Mouse (Mus musculus) limb, embryonic 12.5 days (tissue): ENCODE data around the gene Ppp1r32. TPM values are rescaled to one million over a fixed set of nuclear protein-coding genes. Genes with fewer than 3 reads are reported as not detected.

Experiments
- ATAC-seq: fragments of 200-750 bp; cut with Nextera tagmentation; 2 replicates; pipeline ENCODE4 v1.8.0; 2017; ENCODE audit warnings: low read depth, moderate TSS enrichment; ENCODE audit not compliant: insufficient number of reproducible peaks, insufficient read depth, low FRiP score, low TSS enrichment
- H3K27ac ChIP-seq: fragments of 300-500 bp; sonication (generic); 2 replicates; pipeline ENCODE4 v1.5.1; 2016; ENCODE audit warnings: mild to moderate bottlenecking, moderate library complexity
- H3K27me3 ChIP-seq: fragments of 300-500 bp; sonication (generic); 2 replicates; pipeline ENCODE4 v1.6.1; 2016; ENCODE audit warnings: mild to moderate bottlenecking, moderate library complexity
- H3K36me3 ChIP-seq: fragments of 300-500 bp; sonication (generic); 2 replicates; pipeline ENCODE4 v1.6.1; 2016; ENCODE audit warnings: mild to moderate bottlenecking, moderate library complexity
- H3K4me1 ChIP-seq: fragments of 300-500 bp; sonication (generic); replicated peaks from 2 replicates; pipeline ENCODE4 v1.6.1; 2016
- H3K4me2 ChIP-seq: fragments of 300-500 bp; sonication (generic); 2 replicates; pipeline ENCODE4 v1.6.1; 2016; ENCODE audit warnings: mild to moderate bottlenecking, moderate library complexity
- H3K4me3 ChIP-seq: fragments of 300-500 bp; sonication (generic); replicated peaks from 2 replicates; pipeline ENCODE4 v1.5.1; 2016; ENCODE audit warnings: mild to moderate bottlenecking
- H3K9ac ChIP-seq: fragments of 300-500 bp; sonication (generic); replicated peaks from 2 replicates; pipeline ENCODE4 v1.6.1; 2016; ENCODE audit warnings: mild to moderate bottlenecking, moderate library complexity
- H3K9me3 ChIP-seq: fragments of 300-500 bp; sonication (generic); 2 replicates; pipeline ENCODE4 v1.6.1; 2016; ENCODE audit warnings: mild to moderate bottlenecking, moderate library complexity
- WGBS: fragments of 180-500 bp; shearing (Covaris S2); methylation state at CpG from one replicate; pipeline ENCODE4 v1.1.7; 2016; 5-methylcytosine and 5-hydroxymethylcytosine counted together
- polyA plus RNA-seq: library from polyadenylated mRNA; unstranded; fragments of >200 nt; fragmentation: Nextera tagmentation; extraction: Ambion mirVana; gene quantifications from 2 replicates; pipeline ENCODE4 v1.2.1, GENCODE M21; 2016

Ppp1r32 gene
- polyA plus RNA-seq, 1 experiment from 2014 or later: not detected

GRCm38 (mm10) chr19:10497512-10498160 lies 14.9 kb upstream of the Ppp1r32 start:
- H3K4me2 ChIP-seq: no peak overlapping the region
- no peak for ATAC-seq
- H3K27ac ChIP-seq: no peak overlapping the region
- H3K9ac ChIP-seq: no peak overlapping the region
- no peaks in the 10 kb centered on the region for H3K9me3 ChIP-seq
- no peak overlapping the region for H3K4me3 ChIP-seq
- 68% methylated on average over 8 of the region's 8 CpGs for WGBS
- no peaks in the 10 kb centered on the region for H3K27me3 ChIP-seq
- peaks cover under 1% of the 10 kb centered on the region; the same call in 1 of the 2 replicates for H3K4me1 ChIP-seq
- H3K36me3 ChIP-seq: peaks cover 40% of the 10 kb centered on the region

GRCm38 (mm10) chr19:10496976-10497375 lies 14.2 kb upstream of the Ppp1r32 start:
- Histone ChIP-seq H3K36me3 (peaks cover 34% of the 10 kb centered on the region), H3K4me2 (no peak overlapping the region), H3K4me3 (no peak overlapping the region), H3K27me3 (no peaks in the 10 kb centered on the region), H3K27ac (no peak overlapping the region), H3K9me3 (no peaks in the 10 kb centered on the region), H3K9ac (no peak overlapping the region), H3K4me1 (peaks cover 7% of the 10 kb centered on the region; the same call in 1 of the 2 replicates)
- no peak for ATAC-seq
- 57% methylated on average over 2 of the region's 2 CpGs for WGBS

- no peak overlapping the region for H3K27ac ChIP-seq
- ATAC-seq: no peak
- peaks cover 10% of the 10 kb centered on the region; the same call in 1 of the 2 replicates for H3K4me1 ChIP-seq
- no peaks in the 10 kb centered on the region for H3K27me3 ChIP-seq
- H3K4me3 ChIP-seq: no peak overlapping the region
- H3K36me3 ChIP-seq: peaks cover 21% of the 10 kb centered on the region
- WGBS: 81% methylated on average over 1 of the region's 1 CpGs
- no peak overlapping the region for H3K4me2 ChIP-seq
- no peak overlapping the region for H3K9ac ChIP-seq
- no peaks in the 10 kb centered on the region for H3K9me3 ChIP-seq
These were observed 12.9 kb upstream of the Ppp1r32 start for GRCm38 (mm10) chr19:10495670-10496069.

GRCm38 (mm10) chr19:10486264-10486738 lies 3.6 kb upstream of the Ppp1r32 start:
- Histone ChIP-seq H3K27me3 (no peaks in the 10 kb centered on the region; the same call in 1 of the 2 replicates), H3K4me2 (no peak overlapping the region), H3K36me3 (no peaks in the 10 kb centered on the region), H3K4me1 (0 out of 2 replicates have a peak, but pooled peaks cover 3% of the 10 kb centered on the region), H3K27ac (no peak overlapping the region), H3K4me3 (no peak overlapping the region), H3K9ac (no peak overlapping the region), H3K9me3 (no peaks in the 10 kb centered on the region)
- peak; percentile 57; the same call in 1 of the 2 replicates for ATAC-seq
- 20% methylated on average over 9 of the region's 9 CpGs for WGBS

- Histone ChIP-seq H3K4me3 (no peak overlapping the region), H3K27ac (no peak overlapping the region)
- WGBS: 45% methylated on average over 4 of the region's 4 CpGs
These were observed 3.2 kb downstream of the Ppp1r32 start for GRCm38 (mm10) chr19:10479541-10479940.

GRCm38 (mm10) chr19:10473779-10474178 lies 8.9 kb downstream of the Ppp1r32 start:
- Histone ChIP-seq H3K36me3 (no peaks in the 10 kb centered on the region), H3K4me3 (no peak overlapping the region), H3K27ac (no peak overlapping the region), H3K4me2 (no peak overlapping the region), H3K27me3 (peaks cover 14% of the 10 kb centered on the region; the same call in 1 of the 2 replicates), H3K9me3 (no peaks in the 10 kb centered on the region), H3K4me1 (no peaks in the 10 kb centered on the region), H3K9ac (no peak overlapping the region)
- 17% methylated on average over 6 of the region's 6 CpGs for WGBS
- ATAC-seq: no peak

More at GRCm38 (mm10) chr19:10479541-10479940, 3.2 kb downstream of the Ppp1r32 start:
- no peaks in the 10 kb centered on the region for H3K4me1 ChIP-seq
- no peaks in the 10 kb centered on the region for H3K9me3 ChIP-seq
- ATAC-seq: no peak
- no peaks in the 10 kb centered on the region for H3K36me3 ChIP-seq
- H3K27me3 ChIP-seq: peaks cover 13% of the 10 kb centered on the region; the same call in 1 of the 2 replicates
- no peak overlapping the region for H3K4me2 ChIP-seq
- no peak overlapping the region for H3K9ac ChIP-seq

- WGBS: 65% methylated on average over 3 of the region's 3 CpGs
- no peak overlapping the region for H3K27ac ChIP-seq
- ATAC-seq: no peak
- no peak overlapping the region for H3K4me2 ChIP-seq
- no peaks in the 10 kb centered on the region for H3K4me1 ChIP-seq
- H3K27me3 ChIP-seq: peaks cover 7% of the 10 kb centered on the region; the same call in 1 of the 2 replicates
- H3K4me3 ChIP-seq: no peak overlapping the region
- no peaks in the 10 kb centered on the region for H3K9me3 ChIP-seq
- no peaks in the 10 kb centered on the region for H3K36me3 ChIP-seq
- no peak overlapping the region for H3K9ac ChIP-seq
These were observed 9.8 kb downstream of the Ppp1r32 start for GRCm38 (mm10) chr19:10472958-10473357.

- no peaks in the 10 kb centered on the region for H3K36me3 ChIP-seq
- no peak overlapping the region for H3K27ac ChIP-seq
- 58% methylated on average over 8 of the region's 8 CpGs for WGBS
- H3K9me3 ChIP-seq: no peaks in the 10 kb centered on the region
- no peak overlapping the region for H3K9ac ChIP-seq
- H3K4me2 ChIP-seq: no peak overlapping the region
- no peak; the same call in 1 of the 2 replicates for ATAC-seq
- peaks cover 7% of the 10 kb centered on the region; the same call in 1 of the 2 replicates for H3K27me3 ChIP-seq
- no peaks in the 10 kb centered on the region for H3K4me1 ChIP-seq
- no peak overlapping the region for H3K4me3 ChIP-seq
These were observed 13.5 kb downstream of the Ppp1r32 start for GRCm38 (mm10) chr19:10469171-10469658.

GRCm38 (mm10) chr19:10464427-10464826 lies 18.3 kb downstream of the Ppp1r32 start:
- H3K4me3 ChIP-seq: no peak overlapping the region
- H3K36me3 ChIP-seq: no peaks in the 10 kb centered on the region
- no peak overlapping the region for H3K9ac ChIP-seq
- peaks cover 7% of the 10 kb centered on the region for H3K4me1 ChIP-seq
- no peak overlapping the region for H3K4me2 ChIP-seq
- H3K27me3 ChIP-seq: peaks cover 54% of the 10 kb centered on the region
- H3K9me3 ChIP-seq: no peaks in the 10 kb centered on the region
- WGBS: 27% methylated on average over 4 of the region's 4 CpGs
- H3K27ac ChIP-seq: no peak overlapping the region
- no peak for ATAC-seq

GRCm38 (mm10) chr19:10461584-10461983 lies 21.1 kb downstream of the Ppp1r32 start:
- Histone ChIP-seq H3K9ac (no peak overlapping the region), H3K4me2 (no peak overlapping the region), H3K4me1 (peaks cover 21% of the 10 kb centered on the region), H3K27ac (no peak overlapping the region), H3K36me3 (no peaks in the 10 kb centered on the region), H3K9me3 (no peaks in the 10 kb centered on the region), H3K4me3 (no peak overlapping the region), H3K27me3 (peaks cover 79% of the 10 kb centered on the region)
- no peak for ATAC-seq
- 40% methylated on average over 7 of the region's 7 CpGs for WGBS

GRCm38 (mm10) chr19:10459907-10460306 lies 22.8 kb downstream of the Ppp1r32 start:
- Histone ChIP-seq H3K4me2 (no peak overlapping the region), H3K9ac (no peak overlapping the region), H3K4me3 (no peak overlapping the region), H3K9me3 (no peaks in the 10 kb centered on the region), H3K27ac (no peak overlapping the region), H3K27me3 (peaks cover 96% of the 10 kb centered on the region), H3K4me1 (peaks cover 27% of the 10 kb centered on the region), H3K36me3 (no peaks in the 10 kb centered on the region)
- ATAC-seq: no peak
- 44% methylated on average over 11 of the region's 11 CpGs for WGBS
